Mouse (Mus musculus): ENCODE data around the gene Selenom.

DNA sequence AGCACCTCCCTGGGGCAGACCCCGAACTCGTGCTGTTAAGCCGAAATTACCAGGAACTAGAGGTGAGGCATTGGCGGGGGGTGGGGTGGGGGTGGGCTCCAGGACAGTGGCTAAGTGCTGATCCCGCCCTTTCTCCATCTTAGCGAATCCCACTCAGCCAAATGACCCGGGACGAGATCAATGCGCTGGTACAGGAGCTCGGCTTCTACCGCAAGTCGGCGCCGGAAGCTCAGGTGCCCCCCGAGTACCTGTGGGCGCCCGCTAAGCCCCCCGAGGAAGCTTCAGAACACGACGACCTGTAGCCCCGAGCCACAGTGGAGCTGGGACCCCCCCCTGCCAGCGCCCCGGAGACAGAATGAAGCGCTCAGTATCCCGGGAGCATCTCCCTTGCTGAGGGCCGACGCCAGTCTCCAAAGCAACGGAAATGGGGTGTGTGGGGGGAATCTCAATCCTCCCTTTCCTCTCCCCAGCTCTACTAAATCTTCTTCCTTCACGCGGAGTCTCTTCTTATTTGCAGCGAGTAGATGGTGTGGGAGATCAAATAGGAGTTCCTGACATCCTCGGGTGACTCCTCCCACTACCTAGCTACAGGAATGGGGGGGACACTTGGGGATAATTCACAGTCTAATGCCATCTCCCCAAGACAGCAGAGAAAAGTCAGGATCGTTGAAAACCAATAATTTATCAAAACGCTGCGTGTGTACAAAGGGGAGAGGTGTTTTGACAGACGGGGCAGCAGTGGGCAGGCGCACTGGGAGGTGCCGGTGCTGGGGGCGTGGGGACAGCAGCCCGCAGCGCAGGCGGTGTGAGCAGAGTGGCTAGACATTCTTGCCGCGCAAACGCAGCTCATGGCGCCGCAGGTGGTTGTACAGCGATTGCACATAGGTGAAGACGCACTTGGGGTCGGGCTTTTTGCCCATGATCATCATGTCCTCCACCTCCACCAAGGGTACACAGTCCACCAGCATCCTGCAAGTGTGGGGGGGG is 2.7 kb downstream of the Selenom start:
- TF ChIP-seq ZC3H11A (IDR thresholded peaks at IDR 0.05; ENCODE audit: borderline replicate concordance, low read depth, low read length) (no peak), HCFC1 (IDR thresholded peaks at IDR 0.05; ENCODE audit: borderline replicate concordance, insufficient read depth, low read length) (no peak)
